Mouse (Mus musculus): ENCODE measurements at regions not wholly inside any gene's neighbourhood (a gene's known extent, or its start where the extent isn't known, plus 50 kb on each side); places are given as distances from the start of the nearest gene placed in this dataset.

DNA sequence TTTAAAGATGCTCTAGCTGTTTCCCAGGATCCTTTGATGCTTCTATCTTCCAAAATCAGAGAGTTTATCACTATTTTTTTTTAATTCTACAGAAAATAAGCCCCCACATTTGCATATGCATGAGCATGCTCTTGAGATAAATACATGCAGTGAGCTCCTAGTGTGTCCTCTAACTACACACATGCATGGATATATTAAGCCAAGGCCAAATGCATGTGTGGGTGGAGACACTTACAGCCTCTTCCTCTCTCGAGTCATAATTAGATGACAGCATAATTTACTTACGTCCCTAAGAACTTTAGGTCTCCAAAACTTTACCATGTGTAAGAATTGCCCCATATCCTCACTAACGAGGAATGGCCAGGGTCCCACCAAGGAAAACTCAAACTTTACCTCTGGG lies 189.9 kb upstream of the Gcfc2 start:
- DNase-seq, result no peak

DNA sequence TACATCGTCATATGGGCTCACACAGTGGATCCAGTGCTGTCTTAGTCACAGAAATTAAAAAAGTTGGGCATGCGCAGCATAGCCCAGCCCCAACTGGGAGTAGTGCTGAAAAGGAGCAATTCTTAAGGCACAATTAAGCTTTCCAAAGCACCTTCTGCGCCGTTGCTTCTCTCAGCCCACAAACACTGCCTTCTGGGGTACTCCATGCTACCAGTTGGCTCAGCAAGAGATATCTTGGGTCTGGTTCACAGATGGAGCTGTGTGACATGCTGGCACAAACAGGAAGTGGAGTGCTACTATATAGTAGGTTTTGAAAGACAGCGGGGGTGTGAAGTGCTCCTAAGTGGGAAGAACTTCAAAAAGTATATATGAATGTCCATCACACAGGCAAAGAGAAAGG lies 185.0 kb upstream of the Gcfc2 start:
- no peak for DNase-seq

DNA sequence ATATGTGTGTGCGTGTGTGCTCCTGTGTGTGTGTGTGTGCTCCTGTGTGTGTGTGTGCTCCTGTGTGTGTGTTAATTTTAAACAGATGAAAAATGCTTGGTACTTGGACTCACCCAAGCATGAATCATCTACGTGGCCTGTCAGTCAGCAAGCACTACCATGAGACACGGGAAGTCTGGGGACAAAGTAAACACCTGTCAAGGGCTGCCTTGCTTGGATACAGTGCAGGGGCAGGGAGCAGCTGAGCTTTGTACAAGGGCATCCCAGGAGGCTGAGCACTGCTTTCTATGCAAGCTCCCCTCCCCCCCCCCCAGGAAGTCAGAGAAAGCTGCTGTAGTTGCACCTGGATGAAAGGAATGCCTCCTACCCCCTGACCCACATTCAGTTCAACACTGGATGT lies 173.8 kb upstream of the Gcfc2 start:
- DNase-seq, result no peak

DNA sequence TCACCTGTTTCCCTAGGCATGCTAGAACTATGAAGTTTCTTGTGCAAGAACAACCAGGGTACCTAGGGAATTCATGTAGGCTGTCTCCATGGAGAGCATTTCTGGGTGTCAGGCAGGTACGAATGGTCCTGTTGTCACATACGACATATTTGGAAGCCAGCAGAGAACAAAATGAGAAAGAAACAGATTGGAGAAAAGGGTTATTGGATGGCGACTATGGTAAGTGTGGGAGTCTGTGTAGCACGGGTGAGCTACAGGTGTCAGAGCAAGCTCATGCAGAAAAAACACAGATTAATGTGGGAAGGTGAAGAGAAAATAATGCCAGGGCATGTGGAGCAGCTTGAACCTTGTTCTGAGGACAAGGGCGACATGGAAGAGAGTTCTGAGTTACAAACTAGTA lies 171.8 kb upstream of the Gcfc2 start:
- no peak for DNase-seq

DNA sequence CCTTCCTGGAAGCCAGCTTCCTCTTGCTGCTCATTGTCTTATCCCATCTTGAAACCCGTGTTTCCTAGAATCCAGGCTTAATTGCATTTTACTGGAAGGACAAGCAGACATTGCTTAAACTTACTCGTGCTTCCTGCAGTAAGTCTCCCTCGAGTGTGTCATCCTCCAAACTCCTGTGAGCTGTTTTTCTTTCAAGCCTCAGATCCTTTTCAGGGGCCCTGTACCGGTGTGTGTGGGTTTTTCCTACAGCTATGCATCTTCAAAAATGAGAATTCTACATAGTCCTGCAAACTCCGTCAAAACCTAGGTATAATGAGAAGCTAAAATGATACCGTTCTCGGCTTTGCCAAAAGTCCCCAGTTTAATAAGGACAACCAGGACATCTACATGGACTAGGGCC lies 167.2 kb upstream of the Gcfc2 start:
- no peak for DNase-seq

DNA sequence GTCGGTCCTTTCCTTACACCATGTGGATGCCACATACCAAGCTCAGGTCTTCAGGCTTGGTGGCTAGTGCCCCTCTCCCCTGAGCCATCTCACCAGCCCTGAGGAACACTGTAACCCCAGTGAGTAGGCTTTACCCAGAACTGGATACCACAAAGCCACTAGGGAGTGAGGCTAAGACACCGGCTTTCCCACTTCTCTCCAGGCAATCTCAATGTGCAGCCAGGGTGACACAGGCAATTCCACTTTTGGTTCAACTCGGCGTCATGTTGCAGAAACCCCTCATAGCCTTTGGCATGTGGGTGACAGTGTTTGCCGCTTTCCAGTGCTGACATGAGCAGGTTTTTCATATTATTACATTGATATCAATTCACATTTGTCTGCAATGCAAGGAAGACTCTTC lies 164.6 kb upstream of the Gcfc2 start:
- no peak for DNase-seq

DNA sequence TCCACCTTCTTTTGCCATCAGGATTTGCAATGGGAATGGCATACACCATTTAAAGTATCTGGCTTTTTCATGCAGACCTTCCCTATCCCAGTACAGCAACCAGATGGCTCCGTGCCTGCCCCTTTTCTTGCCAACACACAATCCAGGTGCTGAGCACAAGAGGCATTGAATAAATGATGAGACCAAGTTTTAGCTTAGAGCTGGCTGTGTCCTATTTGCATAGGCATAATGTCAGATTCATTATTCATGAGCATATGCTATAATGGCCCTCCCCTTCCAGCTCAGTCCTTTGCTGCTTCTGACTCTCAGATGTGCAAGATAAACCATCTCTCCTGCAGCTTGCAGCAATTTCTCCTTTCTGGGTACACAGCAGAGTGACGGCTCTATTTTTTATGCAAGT lies 163.3 kb upstream of the Gcfc2 start:
- DNase-seq, result no peak

DNA sequence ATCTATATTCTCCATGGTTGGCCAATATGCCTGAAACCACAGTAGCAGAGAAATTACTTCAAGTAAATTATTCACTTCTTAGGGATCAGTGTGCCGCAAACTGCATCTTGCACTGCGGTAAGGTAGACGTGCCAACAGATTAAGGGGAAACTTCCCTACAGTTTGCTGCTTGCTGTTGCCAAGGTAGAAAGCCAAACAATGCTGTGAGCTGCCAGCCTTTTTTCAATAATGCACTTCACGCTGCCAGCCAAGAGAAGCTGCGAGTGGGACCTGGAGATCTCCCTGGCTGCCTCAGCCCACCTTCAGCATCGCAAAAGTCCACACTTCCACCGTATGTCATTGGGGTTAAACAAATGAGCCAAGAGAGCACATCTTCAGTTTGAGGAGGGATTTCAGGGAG lies 157.6 kb upstream of the Gcfc2 start:
- DNase-seq, result peak; percentile 27 to 37

DNA sequence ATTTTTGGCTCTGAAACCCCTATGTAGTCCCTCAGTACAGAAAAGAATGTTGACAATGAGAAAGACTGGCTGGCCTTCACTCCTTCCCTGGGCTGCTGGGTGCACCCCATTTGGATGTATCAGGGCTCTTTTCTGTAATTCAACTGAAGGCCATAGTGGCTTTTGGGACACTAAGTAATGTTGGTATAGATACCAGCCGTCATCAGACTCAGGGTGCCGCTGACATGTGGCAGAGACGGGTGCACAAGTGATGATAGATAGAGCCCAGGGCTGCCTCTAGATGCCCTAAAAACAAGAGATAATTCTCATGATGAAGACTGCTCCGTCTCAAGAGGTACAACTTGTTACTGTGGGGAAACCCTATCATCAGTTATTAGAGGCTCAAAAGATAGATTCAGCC lies 156.7 kb upstream of the Gcfc2 start:
- no peak for DNase-seq

DNA sequence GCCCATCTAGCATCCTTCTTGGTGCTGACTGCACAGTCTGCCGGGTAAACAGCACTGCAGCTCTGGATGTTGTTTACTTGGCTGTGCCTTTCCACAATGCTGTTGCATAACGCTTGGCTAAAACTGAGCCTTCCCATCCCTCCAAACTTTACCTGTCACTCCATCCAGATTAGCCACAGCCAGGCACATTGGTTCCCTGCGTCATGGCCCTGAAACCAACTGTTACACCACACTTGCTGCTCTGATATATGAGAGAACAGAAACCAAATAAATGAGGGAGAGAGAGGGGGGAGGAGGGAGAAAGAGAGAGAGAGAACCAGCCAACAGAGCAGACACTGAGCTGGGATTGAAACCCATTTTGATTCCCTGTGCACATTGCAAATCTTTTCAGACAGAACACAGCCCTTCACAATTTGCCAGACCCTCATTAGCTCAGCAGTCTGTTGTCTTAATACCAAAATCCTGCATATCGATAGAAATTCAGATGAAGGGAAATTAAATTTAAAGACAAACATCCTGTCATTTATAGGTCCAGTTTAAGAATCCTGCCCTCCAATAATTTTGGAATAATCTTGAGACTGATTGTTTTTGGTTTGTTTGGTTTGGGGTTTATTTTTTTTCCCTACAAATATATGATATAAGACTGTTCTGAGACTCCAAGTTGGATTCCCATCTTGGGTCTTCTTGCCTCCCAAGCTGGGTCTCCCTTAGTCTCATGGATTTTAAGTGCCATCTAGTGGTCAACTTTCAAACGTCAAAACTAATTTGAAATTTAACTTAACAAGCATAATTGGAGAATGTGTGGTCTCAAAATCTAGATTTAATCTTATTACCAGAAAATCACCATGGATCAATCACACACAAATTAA lies 154.6 kb upstream of the Gcfc2 start:
- DNase-seq, result peak in 1 of 2 experiments; percentile 10

DNA sequence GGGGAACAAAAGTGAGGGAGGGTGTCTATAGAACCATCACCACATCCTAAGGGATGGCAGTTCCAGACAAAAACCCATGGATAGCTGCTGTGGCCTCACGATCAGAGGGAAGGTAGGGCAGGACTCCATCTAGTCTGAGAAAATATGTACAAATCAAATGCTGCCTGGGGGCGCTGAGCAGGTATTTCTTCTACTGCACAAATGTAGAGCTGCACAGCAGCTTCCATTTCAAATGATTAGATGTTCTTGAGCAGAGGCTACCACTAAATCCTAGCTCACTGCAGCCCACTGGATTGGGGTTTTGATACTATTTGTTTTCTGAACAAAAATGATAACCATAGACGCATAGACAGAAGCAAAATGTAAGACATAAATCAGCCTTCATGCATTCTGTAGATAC lies 153.2 kb upstream of the Gcfc2 start:
- DNase-seq, result no peak

DNA sequence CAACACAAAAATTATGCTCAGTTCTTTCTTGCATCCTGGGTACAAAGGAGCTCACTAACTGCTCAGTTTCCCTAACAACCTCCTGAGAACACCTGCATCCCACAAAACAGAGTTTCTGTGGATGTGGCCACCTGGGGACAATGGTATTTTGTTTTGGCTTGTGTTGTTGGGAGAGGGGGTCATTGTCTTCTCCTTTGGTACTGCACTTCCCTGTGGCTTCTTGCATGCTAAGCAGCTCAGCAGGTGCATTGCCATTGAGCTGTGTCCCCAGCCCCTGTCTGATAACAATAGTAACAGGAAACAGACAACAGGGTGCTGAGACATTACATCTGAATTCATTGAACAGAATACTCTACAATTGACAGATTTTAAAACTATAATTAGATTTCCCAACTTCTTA lies 151.6 kb upstream of the Gcfc2 start:
- no peak for DNase-seq

DNA sequence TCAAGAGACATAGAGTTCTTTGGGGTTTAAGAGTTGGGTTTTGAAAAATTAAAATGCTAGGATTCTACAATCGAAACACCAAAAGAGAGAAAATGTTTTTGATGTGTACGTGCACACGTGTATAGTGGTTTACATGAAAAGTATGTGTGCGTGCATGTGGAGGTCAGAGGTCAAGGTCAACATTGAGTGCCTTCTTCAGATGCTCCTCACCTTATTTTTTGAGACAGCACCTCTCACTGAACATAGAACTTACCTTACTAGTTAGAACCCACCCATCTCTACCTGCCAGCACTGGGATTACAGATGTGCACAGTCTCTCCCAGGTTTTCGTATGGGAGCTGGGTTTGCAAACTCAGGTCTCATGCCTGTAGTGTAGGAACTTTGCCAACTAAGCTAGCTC lies 141.3 kb upstream of the Gcfc2 start:
- DNase-seq, result no peak

DNA sequence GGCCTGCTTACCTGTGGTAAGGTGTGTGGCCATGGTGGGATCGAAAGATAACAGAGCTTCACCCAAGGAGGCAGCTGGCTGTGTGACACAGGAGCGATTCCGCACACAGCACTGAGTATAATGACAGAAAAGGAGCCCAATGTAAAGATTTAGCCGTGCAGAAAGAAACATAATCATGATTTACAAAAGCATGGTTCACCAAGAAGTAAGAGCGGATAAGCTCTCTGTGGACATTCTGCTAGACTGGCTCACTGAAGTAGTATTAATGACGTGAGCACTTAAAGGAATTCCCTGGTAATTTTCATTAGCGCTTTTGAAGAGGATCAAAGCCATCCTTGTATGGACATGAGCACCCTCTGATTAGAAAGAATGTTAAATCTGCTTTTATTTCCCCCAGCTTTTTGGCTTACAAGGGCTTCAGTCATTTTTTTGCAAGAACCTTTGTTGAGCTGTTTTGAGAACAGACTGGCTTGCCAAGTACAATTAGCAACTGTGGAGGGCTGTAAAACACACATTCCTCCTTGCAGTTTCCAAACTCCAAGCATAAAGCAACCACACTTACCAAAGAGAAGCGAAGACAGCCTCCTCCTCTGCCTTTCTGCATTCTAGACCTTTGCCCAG lies 140.5 kb upstream of the Gcfc2 start:
- DNase-seq, result no peak

DNA sequence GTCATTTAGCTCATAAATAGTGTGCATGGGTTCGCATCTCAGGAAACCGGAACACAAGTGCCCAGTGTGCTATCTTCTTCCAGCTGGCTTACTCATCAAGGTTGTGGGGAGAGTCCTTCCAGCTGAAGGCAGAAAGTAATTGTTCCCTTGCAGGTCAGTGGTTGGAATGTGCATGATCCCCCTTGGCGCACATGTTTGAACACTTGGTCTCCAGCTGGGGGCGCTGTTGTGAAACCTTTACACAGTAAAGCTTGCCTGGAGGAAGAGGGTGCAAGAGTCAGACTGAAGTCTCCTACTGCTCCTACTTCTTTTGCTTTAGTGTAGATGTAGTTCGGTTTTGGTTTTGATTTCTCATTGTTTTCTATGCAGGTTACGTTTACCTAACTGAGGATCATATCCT lies 128.2 kb upstream of the Gcfc2 start:
- no peak for DNase-seq

DNA sequence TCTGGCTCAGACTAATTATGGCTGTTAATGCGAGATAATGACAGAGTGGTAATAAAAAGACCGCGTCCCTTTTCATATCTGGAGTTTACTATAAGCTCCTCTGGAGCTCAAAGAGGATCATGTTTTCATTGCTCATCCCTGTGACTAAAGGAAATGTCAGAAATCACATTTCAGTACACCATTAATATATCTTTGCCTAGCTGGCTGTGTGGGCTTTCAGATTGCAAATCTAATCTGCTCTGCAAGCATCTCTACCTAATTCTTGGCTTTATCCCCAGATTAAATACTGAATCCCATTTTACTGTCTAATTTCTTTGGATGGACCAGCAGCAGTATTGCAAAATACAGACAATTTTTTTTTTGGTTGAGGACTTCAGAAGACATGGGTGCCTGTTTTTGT lies 122.6 kb upstream of the Gcfc2 start:
- DNase-seq, result no peak

DNA sequence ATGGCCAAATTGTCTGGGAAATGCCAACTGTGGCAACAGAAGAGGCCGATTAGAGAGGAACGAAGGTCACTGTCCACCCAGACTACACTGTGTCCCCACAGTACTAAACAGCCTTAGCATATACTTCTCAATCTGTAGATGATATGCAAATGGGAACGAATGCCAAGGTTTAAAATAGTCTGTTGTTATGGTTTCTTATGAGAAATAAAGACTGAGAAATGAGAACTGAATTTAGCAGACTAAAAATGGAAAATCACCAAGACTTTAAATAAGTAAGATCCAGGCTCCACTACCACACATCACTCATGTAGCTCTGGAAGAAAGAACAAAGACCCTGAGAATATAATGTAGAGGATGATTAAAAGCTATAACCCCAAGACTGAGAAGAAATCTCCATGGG lies 121.7 kb upstream of the Gcfc2 start:
- DNase-seq, result no peak

DNA sequence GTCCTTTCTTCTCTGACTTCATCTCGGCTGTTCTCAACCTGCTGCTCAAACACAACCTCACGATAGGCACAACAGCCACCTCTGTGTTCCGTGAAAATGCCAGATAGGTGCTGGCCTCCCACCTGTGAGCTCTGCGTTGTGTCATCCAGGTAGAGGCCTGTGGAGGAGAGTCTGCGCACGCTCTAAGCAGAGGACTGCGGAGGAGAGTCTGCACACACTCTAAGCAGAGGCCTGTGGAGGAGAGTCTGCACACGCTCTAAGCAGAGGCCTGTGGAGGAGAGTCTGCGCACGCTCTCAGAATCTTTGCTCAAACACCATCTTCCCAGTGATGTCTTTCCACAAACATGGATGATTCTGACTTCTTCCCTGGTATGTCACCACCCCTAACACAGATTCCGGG lies 117.5 kb upstream of the Gcfc2 start:
- DNase-seq, result no peak

DNA sequence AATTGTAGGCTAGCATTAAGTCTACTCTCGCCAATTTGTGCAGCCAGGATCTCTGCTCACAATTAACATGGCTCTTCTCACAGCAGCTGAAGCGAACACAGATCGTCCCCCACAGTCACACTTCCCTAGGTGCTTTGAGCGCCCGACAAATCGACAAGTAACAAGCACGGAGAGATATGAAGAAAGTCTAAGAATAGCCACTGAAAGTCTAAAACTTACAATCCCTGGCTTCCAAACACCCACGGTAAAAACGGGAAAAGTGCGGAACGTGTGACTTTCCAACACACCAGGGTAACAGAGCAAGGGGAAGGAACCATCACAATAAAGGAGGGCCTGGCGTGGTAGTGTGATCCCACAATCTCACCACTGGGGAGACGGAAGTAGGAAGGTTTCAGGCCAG lies 114.8 kb upstream of the Gcfc2 start:
- no peak for DNase-seq

DNA sequence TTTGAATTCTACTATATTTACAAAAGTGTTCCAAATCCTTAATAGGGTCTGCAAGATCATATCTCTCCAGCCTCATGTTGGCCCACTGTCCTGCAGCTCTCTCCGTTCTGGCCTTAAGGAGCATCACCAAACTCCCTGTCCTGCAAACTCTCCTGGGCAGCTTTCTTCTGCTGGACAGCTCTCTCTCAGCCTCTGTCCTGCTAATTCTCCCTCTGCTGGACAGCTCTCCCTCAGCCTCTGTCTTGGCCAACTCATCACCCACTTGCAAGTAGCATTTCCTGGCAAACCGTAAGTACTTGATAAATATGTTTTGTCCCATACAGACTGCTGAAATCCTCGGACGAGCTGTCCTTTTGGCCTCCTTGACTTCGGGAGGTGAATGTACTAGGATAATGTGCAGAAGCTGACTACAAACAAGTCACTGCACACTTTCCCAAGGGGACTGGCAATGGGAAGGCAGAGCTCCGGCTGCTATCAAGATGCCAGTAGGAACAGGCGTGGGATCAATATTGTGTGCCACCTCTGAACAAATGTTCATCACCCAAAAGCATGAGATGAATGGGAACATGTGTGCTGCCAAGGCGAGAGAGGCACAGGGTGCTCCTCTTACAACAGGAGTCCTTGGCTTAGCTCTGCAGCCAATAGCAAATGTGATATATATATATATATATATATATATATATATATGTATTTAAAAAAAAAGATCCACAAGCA lies 108.1 kb upstream of the Gcfc2 start:
- peak in 1 of 2 experiments; percentile 11 for DNase-seq

DNA sequence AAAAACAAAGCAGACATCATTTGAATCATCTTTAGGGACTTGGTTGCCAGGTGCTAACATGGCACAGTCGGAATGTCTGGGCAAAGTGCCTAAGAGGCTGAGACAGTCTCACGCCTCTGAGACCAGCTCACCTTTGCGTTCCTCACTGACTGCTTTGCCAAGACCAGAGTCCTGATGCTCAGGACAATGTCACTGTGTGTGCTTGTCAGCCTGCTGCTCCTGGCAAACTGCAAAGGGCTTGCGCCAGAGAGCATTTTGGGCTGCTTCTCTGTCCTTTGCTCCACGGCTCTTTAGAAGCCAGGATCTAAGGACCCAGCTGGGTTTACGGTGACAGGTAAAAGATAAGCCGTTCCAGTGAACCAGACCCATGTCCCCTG lies 107.5 kb upstream of the Gcfc2 start:
- peak; percentile 67 to 81 for DNase-seq

DNA sequence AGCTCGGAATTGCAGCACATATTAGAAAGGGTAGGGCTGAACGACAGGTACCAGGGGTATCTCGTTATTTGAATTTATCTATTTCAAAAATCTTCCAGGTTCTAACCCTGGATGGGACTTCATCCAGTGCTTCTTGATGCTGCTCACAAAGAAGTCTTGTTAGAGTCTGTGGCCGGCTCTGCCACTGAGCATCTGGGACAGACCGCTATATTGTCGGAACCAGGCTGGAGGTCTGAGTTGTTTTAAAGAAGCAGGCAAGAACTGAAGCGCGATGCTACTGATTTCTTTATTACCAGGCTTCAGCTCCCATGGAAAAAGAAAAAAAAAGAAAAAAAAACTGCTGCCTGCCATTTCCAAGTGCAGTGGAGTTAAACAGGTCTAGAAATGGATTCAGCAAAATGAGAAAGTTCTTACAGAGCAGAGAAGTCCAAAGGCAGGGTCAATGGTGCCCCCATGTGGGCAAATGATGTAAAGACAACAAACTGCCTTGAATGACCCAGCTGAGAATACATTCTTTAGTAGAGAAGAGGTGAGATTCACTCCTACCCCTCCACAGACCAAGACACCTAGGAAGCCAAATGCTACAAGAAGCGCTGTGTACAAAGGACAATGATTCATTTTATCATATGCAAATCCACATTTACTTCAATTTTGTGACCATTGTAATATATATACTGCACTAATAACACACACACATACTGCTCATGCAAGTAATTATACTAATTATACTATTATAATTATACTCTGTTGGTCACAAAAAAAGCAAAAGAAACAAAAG lies 106.2 kb upstream of the Gcfc2 start:
- DNase-seq, result peak; percentile 61 to 76

DNA sequence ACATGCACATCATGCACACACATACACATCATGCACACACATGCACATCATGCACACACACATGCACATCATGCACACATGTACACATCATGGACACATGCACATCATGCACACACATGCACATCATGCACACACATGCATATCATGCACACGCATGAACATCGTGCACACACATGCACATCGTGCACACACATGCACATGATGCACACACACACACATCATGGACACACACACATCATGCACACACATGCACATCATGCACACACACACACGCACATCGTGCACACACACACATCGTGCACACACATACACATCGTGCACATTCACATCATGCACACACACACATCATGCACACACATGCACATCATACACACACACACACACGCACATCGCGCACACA lies 104.9 kb upstream of the Gcfc2 start:
- no peak for DNase-seq

Data from cerebellum, postnatal 25 days (tissue).